Mouse (Mus musculus) kidney, postnatal 0 days (tissue): Measurements from ENCODE around the gene Acvrl1. TPM values are rescaled to one million over a fixed set of nuclear protein-coding genes. Genes with fewer than 3 reads are reported as not detected.

Experiments
- ATAC-seq: fragments of 200-750 bp; cut with Nextera tagmentation; replicated peaks from 2 replicates; pipeline ENCODE4 v1.8.0; 2017; ENCODE audit warnings: low read depth, moderate number of reproducible peaks, moderate TSS enrichment, moderate library complexity; ENCODE audit not compliant: low FRiP score
- DNase-seq: peaks from one replicate; pipeline ENCODE4 v3.0.0-alpha.2; 2016; ENCODE audit warnings: low spot score
- H3K27ac ChIP-seq: fragments of 300-500 bp; sonication (generic); 2 replicates; pipeline ENCODE4 v1.5.1; 2014; ENCODE audit warnings: mild to moderate bottlenecking
- H3K27me3 ChIP-seq: fragments of 300-500 bp; sonication (generic); 2 replicates; pipeline ENCODE4 v1.6.1; 2014; ENCODE audit warnings: low read length, mixed read lengths; ENCODE audit not compliant: insufficient read depth
- H3K36me3 ChIP-seq: fragments of 300-500 bp; sonication (generic); 2 replicates; pipeline ENCODE4 v1.6.1; 2014; ENCODE audit warnings: low read length, mixed read lengths; ENCODE audit not compliant: insufficient read depth
- H3K4me1 ChIP-seq: fragments of 300-500 bp; sonication (generic); replicated peaks from 2 replicates; pipeline ENCODE4 v1.6.1; 2014; ENCODE audit warnings: antibody characterized with exemption, low read length, mixed read lengths; ENCODE audit not compliant: insufficient read depth
- H3K4me2 ChIP-seq: fragments of 300-500 bp; sonication (generic); 2 replicates; pipeline ENCODE4 v1.6.1; 2014; ENCODE audit warnings: mild to moderate bottlenecking, low read length, moderate library complexity, mixed read lengths
- H3K4me3 ChIP-seq: fragments of 300-500 bp; sonication (generic); replicated peaks from 2 replicates; pipeline ENCODE4 v1.5.1; 2014; ENCODE audit warnings: low read depth, low read length
- H3K9ac ChIP-seq: fragments of 300-500 bp; sonication (generic); 2 replicates; pipeline ENCODE4 v1.6.1; 2014; ENCODE audit warnings: low read depth, low read length
- H3K9me3 ChIP-seq: fragments of 300-500 bp; sonication (generic); replicated peaks from 2 replicates; pipeline ENCODE4 v1.6.1; 2016; ENCODE audit warnings: low read length, inconsistent platforms, mixed read lengths
- CTCF ChIP-seq: IDR thresholded peaks from 2 replicates; pipeline ENCODE4 v1.5.1; 2016; ENCODE audit warnings: antibody characterized with exemption, low read depth, mild to moderate bottlenecking, moderate library complexity
- WGBS: fragments of 180-500 bp; shearing (Covaris S2); extraction: QIAGEN DNeasy Blood & Tissue Kit; methylation state at CpG from one replicate; pipeline ENCODE4 v1.1.7; 2014; 5-methylcytosine and 5-hydroxymethylcytosine counted together
- polyA plus RNA-seq: library from polyadenylated mRNA; unstranded; fragments of >200 nt; fragmentation: Nextera tagmentation; extraction: Ambion mirVana; gene quantifications from 2 replicates; pipeline ENCODE4 v1.2.1, GENCODE M21; 2015

Acvrl1 gene
- polyA plus RNA-seq, 1 experiment from 2014 or later, result 16.9 TPM

DNA sequence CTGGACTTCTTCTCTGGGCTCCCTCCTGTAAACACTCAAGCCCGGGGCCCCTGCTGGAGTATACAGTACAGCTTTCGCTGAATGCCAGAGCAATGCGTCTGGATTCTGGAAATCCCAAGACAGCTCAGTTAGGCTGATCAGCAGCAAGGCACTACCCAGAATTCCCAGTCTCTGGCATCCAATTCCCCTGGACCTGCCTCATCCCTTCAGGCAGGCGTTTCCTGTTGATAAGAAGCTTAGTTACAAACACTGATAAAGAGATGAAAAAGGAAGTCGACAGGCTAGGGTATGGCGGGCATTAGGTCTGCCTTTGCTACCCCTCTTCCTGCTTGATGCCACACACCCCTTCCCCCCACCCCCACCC, 19.6 kb downstream of the Acvrl1 start:
- H3K4me3 ChIP-seq, result no peak overlapping the region
- TF ChIP-seq CTCF, result no peak
- no peak overlapping the region for H3K9ac ChIP-seq
- ATAC-seq (no peak), DNase-seq (no peak)
- H3K36me3 ChIP-seq, result no peaks in the 10 kb centered on the region
- H3K4me1 ChIP-seq, result peaks cover 29% of the 10 kb centered on the region
- no peak overlapping the region for H3K4me2 ChIP-seq
- no peaks in the 10 kb centered on the region for H3K9me3 ChIP-seq
- no peak overlapping the region for H3K27ac ChIP-seq
- no peaks in the 10 kb centered on the region for H3K27me3 ChIP-seq
- 50% methylated on average over 6 of the region's 6 CpGs for WGBS

DNA sequence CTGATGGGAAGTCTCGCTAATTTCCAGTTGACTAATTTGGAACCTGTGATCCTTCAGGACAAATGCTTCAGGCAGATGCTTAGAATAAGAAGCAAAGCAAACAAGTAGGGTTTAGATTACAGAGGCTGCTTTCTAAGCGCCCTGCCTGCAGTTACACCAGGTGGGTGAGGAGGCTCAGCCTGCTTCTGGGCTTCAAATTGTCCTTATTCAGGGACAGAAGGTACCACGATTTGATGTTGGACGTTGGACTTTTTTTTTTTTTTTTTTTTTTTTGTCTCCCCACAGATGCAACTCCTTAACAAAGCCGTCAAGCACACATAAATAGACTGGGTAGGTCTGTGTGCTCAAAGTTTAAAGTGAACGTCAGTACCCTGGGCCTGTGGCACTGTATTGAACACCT, 20.3 kb downstream of the Acvrl1 start:
- DNase-seq (no peak), ATAC-seq (no peak)
- Histone ChIP-seq H3K27me3 (no peaks in the 10 kb centered on the region), H3K4me1 (peaks cover 23% of the 10 kb centered on the region), H3K9me3 (no peaks in the 10 kb centered on the region), H3K9ac (no peak overlapping the region), H3K4me3 (no peak overlapping the region), H3K27ac (no peak overlapping the region), H3K4me2 (no peak overlapping the region), H3K36me3 (no peaks in the 10 kb centered on the region)
- TF ChIP-seq CTCF, result no peak
- WGBS, result 63% methylated on average over 6 of the region's 6 CpGs

DNA sequence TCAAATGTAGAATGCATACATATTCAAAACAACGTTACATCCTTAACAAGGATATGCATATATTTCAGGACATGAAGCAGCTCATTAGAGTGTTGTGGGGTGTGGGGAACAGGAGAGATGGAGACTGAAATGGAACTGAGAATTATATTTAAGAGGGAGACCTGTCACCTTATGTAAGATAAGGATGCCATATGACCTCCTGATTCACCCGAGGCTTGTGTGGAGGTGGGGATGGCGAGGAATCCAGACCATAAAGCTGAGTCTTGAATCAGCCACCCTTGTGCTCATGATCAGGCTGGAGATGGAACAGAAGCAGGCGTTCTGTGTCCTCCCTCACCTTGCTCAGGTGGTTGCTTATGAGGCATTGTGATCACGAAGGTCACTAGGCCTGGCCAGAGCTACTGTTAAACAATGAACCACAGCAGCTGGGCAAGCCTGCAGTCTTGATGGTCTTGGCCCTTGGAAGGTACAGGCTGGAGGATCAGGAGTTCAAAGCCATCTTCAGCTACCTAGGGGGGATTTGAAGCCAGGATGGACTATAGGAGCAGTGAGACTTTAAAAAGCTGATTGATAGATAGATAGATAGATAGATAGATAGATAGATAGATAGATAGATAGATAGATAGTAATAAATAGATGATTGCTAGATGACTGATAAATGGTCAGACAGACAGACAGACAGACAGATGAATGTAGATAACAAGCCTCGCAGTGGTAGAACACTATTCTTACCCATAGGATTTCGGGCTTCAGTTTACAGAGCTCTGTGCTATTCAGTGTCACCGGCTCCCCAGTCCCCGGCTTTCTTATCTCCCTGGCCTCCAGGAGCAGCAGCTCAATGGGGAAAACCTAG, 23.3 kb downstream of the Acvrl1 start:
- no peak for DNase-seq

DNA sequence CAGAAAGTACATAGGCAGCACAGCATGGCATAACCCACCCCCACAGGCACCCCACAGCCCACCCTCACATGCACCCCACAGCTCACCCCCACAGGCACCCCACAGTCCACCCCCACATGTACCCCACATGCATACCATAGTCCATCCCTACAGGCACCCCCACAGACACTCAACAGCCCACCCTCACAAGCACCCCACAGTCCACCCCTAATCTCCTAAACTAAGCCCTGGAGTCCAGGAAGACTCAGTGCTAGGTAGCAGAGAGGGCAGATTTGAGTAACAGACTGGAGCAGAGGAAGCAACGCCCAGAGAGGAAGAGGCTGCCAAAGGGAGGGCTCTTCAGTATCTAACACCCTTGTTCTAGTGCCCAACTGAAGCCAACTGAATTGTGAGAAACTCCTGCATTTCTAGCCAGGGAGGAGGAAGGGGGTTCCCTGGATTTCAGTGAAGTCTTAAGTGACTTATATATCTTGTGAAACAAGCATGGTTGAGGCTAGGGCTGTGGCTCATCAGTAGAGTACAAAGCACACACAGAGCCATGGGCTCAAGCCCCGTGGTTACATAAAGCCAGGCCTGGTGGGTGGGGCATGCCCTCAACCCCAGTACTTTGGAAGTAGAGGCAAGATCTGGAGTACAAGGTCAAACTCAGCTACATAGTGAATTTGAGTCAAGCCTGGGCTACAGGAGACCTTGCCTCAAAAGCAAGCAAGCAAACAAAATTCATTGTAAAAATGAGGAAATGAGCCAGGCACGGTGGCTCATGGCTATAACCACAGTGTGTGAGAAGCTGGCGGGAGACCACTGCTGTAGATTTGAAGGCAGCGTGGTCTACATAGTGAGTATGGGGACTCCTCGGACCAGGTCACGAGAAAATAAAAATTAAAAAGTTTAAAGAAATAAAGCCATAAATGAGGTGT, 26.6 kb downstream of the Acvrl1 start:
- Histone ChIP-seq H3K4me1 (0 out of 2 replicates have a peak, but pooled peaks cover 3% of the 10 kb centered on the region), H3K9me3 (0 out of 2 replicates have a peak, but pooled peaks cover 5% of the 10 kb centered on the region), H3K9ac (no peak overlapping the region), H3K4me3 (no peak overlapping the region), H3K27me3 (no peaks in the 10 kb centered on the region), H3K27ac (no peak overlapping the region), H3K36me3 (no peaks in the 10 kb centered on the region), H3K4me2 (no peak overlapping the region)
- 85% methylated on average over 7 of the region's 7 CpGs for WGBS
- no peak for ATAC-seq
- no peak for TF ChIP-seq CTCF
- no peak for DNase-seq

More for the DNA sequence above, 23.3 kb downstream of the Acvrl1 start:
- Histone ChIP-seq H3K27me3 (no peaks in the 10 kb centered on the region), H3K4me3 (no peak overlapping the region), H3K9ac (no peak overlapping the region), H3K4me2 (no peak overlapping the region), H3K27ac (no peak overlapping the region), H3K36me3 (no peaks in the 10 kb centered on the region), H3K4me1 (peaks cover 3% of the 10 kb centered on the region; the same call in 1 of the 2 replicates), H3K9me3 (0 out of 2 replicates have a peak, but pooled peaks cover 2% of the 10 kb centered on the region)
- ATAC-seq, result no peak
- TF ChIP-seq CTCF, result no peak
- 80% methylated on average over 9 of the region's 9 CpGs for WGBS

DNA sequence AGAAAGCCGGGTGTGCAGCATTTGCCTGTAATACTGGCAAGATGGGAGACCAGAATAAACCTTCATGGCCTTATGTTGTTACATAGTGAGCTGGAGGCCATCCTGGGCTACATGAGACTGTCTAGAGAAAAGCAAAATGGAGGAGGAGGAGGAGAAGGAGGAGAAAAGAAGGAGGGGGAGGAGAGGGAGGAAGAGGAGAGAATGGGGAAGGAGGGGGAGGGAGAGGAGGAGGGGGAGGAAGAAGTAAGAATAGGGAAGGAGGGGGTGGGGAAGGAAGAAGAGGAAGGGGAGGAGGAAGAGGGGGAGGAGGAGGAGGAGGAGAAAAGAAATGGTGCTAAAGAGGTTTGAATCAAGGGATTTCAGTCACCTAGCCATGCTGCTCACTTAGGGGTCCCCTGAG, 31.8 kb downstream of the Acvrl1 start:
- Histone ChIP-seq H3K9ac (no peak overlapping the region), H3K27ac (no peak overlapping the region), H3K36me3 (no peaks in the 10 kb centered on the region), H3K4me2 (no peak overlapping the region), H3K27me3 (no peaks in the 10 kb centered on the region), H3K4me1 (peaks cover 12% of the 10 kb centered on the region), H3K4me3 (no peak overlapping the region), H3K9me3 (0 out of 2 replicates have a peak, but pooled peaks cover 5% of the 10 kb centered on the region)
- TF ChIP-seq CTCF, result no peak
- 3% methylated on average over 1 of the region's 1 CpGs for WGBS
- DNase-seq (no peak), ATAC-seq (no peak)

DNA sequence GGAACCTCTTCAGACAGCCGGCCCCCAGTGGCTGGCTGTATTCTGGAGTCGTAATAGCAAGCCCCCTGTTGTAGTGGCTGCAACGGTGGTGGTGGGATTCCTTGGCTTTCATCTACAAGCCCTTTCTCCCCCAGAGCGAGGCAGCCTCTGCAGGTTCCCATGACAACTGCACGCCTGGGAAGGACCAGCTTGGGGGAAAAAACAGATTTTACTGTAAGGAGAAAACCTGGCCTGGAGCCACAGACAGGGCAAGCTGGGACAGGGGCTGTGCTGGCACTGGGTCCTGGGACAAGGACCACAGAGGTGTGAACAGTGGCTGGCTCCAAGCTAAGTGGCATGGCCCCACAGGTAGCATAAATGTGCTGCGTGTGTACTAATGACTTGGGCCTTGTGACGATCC, 32.3 kb downstream of the Acvrl1 start:
- Histone ChIP-seq H3K4me2 (no peak overlapping the region), H3K9ac (no peak overlapping the region), H3K9me3 (0 out of 2 replicates have a peak, but pooled peaks cover 5% of the 10 kb centered on the region), H3K27me3 (no peaks in the 10 kb centered on the region), H3K36me3 (no peaks in the 10 kb centered on the region), H3K4me1 (peaks cover 14% of the 10 kb centered on the region), H3K27ac (no peak overlapping the region), H3K4me3 (no peak overlapping the region)
- TF ChIP-seq CTCF, result no peak
- 32% methylated on average over 7 of the region's 7 CpGs for WGBS
- ATAC-seq, result no peak
- no peak for DNase-seq
